Mouse (Mus musculus) forebrain, embryonic 12.5 days (tissue): ENCODE data around the gene Rala. TPM values are rescaled to one million over a fixed set of nuclear protein-coding genes. Genes with fewer than 3 reads are reported as not detected.

ENCODE experiments used
- ATAC-seq: fragments of 200-750 bp; cut with Nextera tagmentation; 2 replicates; pipeline ENCODE4 v1.8.0; 2017; ENCODE audit warnings: moderate TSS enrichment; ENCODE audit not compliant: low FRiP score
- H3K27ac ChIP-seq: fragments of 300-500 bp; sonication (generic); 2 replicates; pipeline ENCODE4 v1.5.1; 2016; ENCODE audit warnings: mild to moderate bottlenecking
- H3K27me3 ChIP-seq: fragments of 300-500 bp; sonication (generic); 2 replicates; pipeline ENCODE4 v1.6.1; 2016; ENCODE audit warnings: mild to moderate bottlenecking
- H3K36me3 ChIP-seq: fragments of 300-500 bp; sonication (generic); replicated peaks from 2 replicates; pipeline ENCODE4 v1.6.1; 2016; ENCODE audit warnings: mild to moderate bottlenecking
- H3K4me1 ChIP-seq: fragments of 300-500 bp; sonication (generic); 2 replicates; pipeline ENCODE4 v1.6.1; 2016
- H3K4me2 ChIP-seq: fragments of 300-500 bp; sonication (generic); 2 replicates; pipeline ENCODE4 v1.6.1; 2016; ENCODE audit warnings: mild to moderate bottlenecking, moderate library complexity
- H3K4me3 ChIP-seq: fragments of 300-500 bp; sonication (generic); replicated peaks from 2 replicates; pipeline ENCODE4 v1.5.1; 2016; ENCODE audit warnings: mild to moderate bottlenecking
- H3K9ac ChIP-seq: fragments of 300-500 bp; sonication (generic); 2 replicates; pipeline ENCODE4 v1.6.1; 2016; ENCODE audit warnings: mild to moderate bottlenecking
- H3K9me3 ChIP-seq: fragments of 300-500 bp; sonication (generic); 2 replicates; pipeline ENCODE4 v1.6.1; 2016
- WGBS: fragments of 180-500 bp; shearing (Covaris S2); methylation state at CpG from one replicate; pipeline ENCODE4 v1.1.7; 2016; 5-methylcytosine and 5-hydroxymethylcytosine counted together
- polyA plus RNA-seq: library from polyadenylated mRNA; unstranded; fragments of >200 nt; fragmentation: Nextera tagmentation; extraction: Ambion mirVana; gene quantifications from 2 replicates; pipeline ENCODE4 v1.2.1, GENCODE M21; 2016

Gene Rala
- 134 and 141 TPM in 2 replicates for polyA plus RNA-seq

DNA sequence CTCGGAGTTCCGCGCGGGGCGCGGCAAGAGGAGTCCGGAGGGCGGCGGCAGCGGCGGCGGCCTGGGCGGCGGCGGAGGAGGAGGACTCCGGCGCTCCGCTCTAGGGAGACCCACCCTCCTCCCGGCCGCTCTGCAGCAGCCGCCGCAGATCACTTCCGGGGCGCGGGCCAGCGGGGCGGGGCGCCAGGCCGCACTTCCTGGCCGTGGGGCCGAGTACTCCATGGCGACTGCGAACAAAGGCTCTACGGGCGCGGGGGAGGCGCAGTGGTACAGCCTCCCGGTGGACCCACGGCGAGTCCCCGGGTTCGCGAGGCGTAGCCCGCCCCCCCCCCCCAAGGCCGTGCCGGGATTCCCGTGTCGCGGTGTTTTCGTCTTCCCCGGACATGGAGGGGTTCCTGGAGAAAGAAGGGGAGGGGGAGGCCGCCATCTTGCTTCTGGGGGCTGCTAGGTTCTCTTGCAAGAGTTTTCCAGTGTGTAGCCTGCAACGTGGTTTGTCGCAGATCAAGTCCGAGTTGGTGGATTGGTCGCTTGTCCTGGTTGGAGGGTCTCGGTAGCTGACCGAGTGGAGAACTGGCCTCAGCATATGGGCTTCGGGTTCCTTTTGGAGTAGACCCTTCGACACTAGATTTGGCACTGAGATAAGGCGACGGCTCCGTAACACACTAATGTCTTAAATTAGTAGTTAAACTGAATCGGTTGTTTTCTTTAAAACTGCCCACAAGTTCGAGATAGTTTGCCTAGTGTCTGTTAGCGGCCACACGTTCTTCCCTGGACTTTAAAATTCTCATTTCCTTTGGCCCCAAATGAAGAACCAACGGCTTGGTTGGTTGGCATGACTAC lies at the start of gene Rala:
TSS of gene Rala (minus strand) at position 162 of the 840 bp plus-strand sequence.
- WGBS, result 10% methylated on average over 51 of the region's 69 CpGs
- H3K27ac ChIP-seq, result peak within 1 kb of the TSS; percentile 94
- H3K4me2 ChIP-seq, result peak within 1 kb of the TSS; percentile 75
- H3K9me3 ChIP-seq, result no peaks in the 10 kb centered on the region
- peaks cover 12% of the 10 kb centered on the region for H3K4me1 ChIP-seq
- peak within 1 kb of the TSS; percentile 94 for H3K9ac ChIP-seq
- peaks cover 6% of the 10 kb centered on the region; the same call in 1 of the 2 replicates for H3K27me3 ChIP-seq
- no peaks in the 10 kb centered on the region for H3K36me3 ChIP-seq
- peak within 1 kb of the TSS; percentile 94 for H3K4me3 ChIP-seq
- peak; percentile 100 for ATAC-seq

DNA sequence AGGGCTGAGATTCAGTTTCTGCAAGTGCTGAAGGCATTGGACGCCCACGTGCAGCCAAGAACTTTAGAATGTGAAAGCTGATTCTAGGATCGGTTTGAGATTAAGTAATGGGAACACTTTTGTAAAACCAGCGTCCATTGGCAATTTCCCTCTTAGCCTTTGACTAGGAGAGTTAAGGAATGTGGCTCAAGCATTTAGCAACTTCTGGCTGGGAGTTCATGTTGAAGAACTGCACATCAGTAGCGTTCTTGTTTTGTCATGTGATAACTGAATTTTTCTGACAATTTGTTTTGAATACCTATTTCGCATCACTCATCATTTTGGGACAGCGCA lies 49.4 kb upstream of the Rala start:
- WGBS, result 40% methylated on average over 7 of the region's 7 CpGs
- Histone ChIP-seq H3K27me3 (no peaks in the 10 kb centered on the region), H3K27ac (no peak overlapping the region; the same call in 1 of the 2 replicates), H3K4me3 (peak overlapping the region; percentile 70), H3K4me1 (peaks cover 8% of the 10 kb centered on the region; the same call in 1 of the 2 replicates), H3K36me3 (peaks cover 3% of the 10 kb centered on the region; the same call in 1 of the 2 replicates), H3K4me2 (peak overlapping the region; percentile 71), H3K9ac (peak overlapping the region; percentile 72), H3K9me3 (no peaks in the 10 kb centered on the region)
- no peak; the same call in none of the 2 replicates for ATAC-seq

DNA sequence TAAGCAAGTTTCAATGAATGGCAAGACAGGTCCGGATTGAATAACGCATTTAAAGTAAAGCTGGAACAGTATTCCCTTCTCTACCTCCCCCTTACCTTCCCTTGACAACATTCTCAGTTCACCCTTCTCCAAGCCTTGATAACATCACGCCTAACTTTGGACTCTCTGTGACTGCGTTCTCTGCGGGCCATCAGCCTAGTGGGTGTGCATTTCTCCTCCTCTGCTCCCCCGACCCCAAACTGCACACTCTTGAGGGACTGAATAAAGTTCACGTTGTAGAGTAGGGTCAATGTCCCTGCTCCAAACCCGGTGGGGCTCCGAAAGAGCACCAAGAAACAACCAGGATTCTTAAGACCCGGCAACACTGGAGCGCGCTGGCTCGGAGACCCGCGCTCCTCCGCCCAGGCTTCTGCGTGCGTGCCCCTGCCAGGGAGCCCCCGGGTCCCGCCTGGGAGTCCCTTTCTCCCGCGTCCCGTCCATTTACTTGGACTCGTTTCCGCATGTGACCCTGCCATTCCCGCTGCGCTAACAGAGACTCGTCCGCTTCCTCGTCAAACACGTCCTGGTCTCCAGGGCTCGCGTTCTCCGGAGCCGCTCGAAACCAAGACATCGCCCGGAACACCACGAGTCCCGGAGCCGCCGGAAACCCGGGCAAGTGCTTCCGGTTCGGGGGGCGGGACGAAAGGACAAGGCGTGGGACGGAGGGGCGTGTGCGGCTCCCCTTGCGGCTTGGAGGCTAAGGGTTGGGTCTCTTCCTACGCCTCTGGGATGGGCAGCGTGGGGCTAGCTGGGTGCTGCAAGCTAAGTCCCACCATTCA lies 48.9 kb upstream of the Rala start, which contains the start of gene Yae1d1:
TSS of gene Yae1d1 (minus strand) at position 653 of the 818 bp plus-strand sequence.
- H3K4me3 ChIP-seq, result peak within 1 kb of the TSS; percentile 70
- H3K4me1 ChIP-seq, result peaks cover 8% of the 10 kb centered on the region; the same call in 1 of the 2 replicates
- H3K9ac ChIP-seq, result peak within 1 kb of the TSS; percentile 72
- WGBS, result under 1% methylated on average over 54 of the region's 54 CpGs
- no peaks in the 10 kb centered on the region for H3K27me3 ChIP-seq
- no peaks in the 10 kb centered on the region for H3K9me3 ChIP-seq
- ATAC-seq, result peak; percentile 99
- H3K4me2 ChIP-seq, result peak within 1 kb of the TSS; percentile 71
- H3K36me3 ChIP-seq, result peaks cover 3% of the 10 kb centered on the region; the same call in 1 of the 2 replicates
- H3K27ac ChIP-seq, result peak within 1 kb of the TSS; percentile 47

DNA sequence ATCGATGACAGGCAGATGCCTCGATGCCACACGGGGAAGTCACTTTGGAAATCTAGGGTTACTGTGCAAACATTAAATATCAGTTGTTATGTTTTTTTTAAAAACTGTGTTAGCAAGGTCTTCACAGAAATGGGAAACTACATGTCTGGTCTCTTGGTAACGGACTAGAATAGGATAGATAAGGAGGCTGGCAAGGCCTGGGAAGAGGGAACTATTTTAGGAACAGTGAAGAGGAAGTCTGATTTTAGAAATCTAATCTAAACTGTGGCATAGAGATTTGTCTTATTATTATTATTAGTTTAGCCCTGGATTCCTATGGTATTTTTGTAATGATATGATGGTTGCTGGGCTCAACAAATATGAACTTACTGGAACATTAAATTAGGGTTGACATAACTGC lies 48.0 kb upstream of the Rala start:
- ATAC-seq, result no peak
- 80% methylated on average over 4 of the region's 4 CpGs for WGBS

DNA sequence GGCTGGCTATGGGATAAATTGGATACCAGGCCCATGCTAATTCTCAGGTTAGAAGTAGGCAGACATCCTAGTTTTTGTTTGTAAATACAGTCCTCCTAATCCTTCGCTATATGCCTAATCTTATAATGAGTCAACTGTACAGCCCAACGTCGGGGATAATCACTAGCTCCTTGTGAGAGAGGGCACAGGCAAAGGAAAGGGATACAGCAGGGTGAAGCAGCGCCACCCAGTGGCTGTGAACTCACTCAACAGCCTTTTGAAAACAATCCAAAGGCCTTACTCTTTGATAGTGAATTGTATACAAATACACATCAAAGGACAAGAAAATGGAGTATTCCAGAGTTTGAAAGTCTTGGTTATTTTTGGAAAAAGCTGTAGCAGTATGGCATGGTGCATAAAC lies 39.2 kb upstream of the Rala start:
- Histone ChIP-seq H3K4me1 (no peaks in the 10 kb centered on the region), H3K4me2 (no peak overlapping the region), H3K9me3 (no peaks in the 10 kb centered on the region), H3K27me3 (no peaks in the 10 kb centered on the region), H3K4me3 (no peak overlapping the region), H3K36me3 (peaks cover 47% of the 10 kb centered on the region), H3K9ac (no peak overlapping the region), H3K27ac (no peak overlapping the region)
- 48% methylated on average over 4 of the region's 4 CpGs for WGBS
- ATAC-seq, result peak; percentile 46; the same call in 1 of the 2 replicates

More for the DNA sequence above, 48.0 kb upstream of the Rala start:
- Histone ChIP-seq H3K9me3 (no peaks in the 10 kb centered on the region), H3K4me1 (peaks cover 8% of the 10 kb centered on the region; the same call in 1 of the 2 replicates), H3K27me3 (no peaks in the 10 kb centered on the region), H3K27ac (no peak overlapping the region), H3K9ac (no peak overlapping the region), H3K4me2 (peak overlapping the region; percentile 71), H3K4me3 (peak overlapping the region; percentile 70), H3K36me3 (peaks cover 12% of the 10 kb centered on the region)

DNA sequence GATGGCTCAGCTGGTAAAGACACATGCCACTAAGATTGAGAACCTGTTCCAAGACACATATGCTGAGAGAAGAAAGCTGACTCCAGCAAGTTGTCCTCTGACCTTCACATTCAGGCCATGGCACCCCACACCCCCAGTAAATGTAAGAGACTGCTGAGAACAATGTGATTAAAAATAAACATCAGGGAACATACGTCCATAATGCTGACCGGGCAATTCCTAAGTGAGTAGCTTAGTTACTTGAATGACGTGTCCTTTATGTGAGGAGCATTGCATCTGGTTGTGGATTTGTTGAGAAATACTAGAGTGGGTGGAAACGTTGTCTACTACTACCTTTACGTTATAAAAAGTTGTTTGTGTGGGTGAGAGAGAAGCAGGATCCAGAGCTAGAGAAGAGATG lies 38.6 kb upstream of the Rala start:
- ATAC-seq, result no peak
- Histone ChIP-seq H3K36me3 (peaks cover 45% of the 10 kb centered on the region), H3K9me3 (no peaks in the 10 kb centered on the region), H3K27ac (no peak overlapping the region), H3K9ac (no peak overlapping the region), H3K4me2 (no peak overlapping the region), H3K27me3 (no peaks in the 10 kb centered on the region), H3K4me1 (no peaks in the 10 kb centered on the region), H3K4me3 (no peak overlapping the region)
- WGBS, result 89% methylated on average over 5 of the region's 5 CpGs

DNA sequence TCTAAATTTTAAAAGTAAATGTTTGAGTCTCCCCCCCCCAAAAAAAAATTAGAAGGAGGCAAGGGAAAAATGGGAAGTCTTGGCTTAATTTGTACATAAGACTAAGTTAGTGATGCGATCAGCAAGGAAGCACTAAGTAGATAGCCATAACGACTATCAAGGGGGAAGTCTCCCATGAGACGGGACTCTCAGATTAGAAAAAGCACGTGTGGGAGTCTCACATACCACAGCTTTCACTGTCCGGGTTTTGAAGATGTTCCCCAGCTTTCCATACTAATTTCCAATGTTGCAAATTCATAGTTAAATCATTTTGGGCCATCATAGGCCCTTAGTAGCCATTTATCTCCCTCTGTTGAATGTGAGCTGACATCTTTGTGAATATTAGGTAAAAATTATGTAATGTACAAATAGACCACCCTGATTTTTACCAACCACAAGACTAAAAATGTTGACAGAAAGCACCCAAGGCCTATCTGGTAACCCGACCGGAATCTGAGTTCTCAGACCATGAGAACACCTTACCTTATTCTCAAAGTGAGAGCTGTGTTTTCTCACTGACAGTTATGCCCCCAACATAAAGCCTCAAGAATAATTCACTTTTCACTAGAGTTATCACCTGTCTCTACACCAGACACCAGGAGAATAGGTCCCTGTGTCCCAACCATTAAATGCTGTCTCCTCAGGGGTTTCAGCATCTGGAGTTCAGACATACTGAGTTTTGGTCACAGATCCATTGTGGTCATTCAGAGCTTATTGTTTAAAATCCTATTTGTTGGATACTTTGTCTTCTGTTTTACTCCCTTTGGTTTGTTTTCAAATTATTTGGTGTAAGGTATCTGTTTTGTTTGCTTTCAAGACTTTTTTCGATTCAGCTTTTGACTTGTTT lies 33.1 kb upstream of the Rala start:
- H3K9ac ChIP-seq, result no peak overlapping the region
- H3K9me3 ChIP-seq, result no peaks in the 10 kb centered on the region
- H3K27ac ChIP-seq, result no peak overlapping the region
- 84% methylated on average over 8 of the region's 8 CpGs for WGBS
- no peak overlapping the region for H3K4me3 ChIP-seq
- H3K36me3 ChIP-seq, result no peaks in the 10 kb centered on the region
- H3K27me3 ChIP-seq, result no peaks in the 10 kb centered on the region
- ATAC-seq, result no peak
- H3K4me2 ChIP-seq, result no peak overlapping the region
- no peaks in the 10 kb centered on the region for H3K4me1 ChIP-seq

DNA sequence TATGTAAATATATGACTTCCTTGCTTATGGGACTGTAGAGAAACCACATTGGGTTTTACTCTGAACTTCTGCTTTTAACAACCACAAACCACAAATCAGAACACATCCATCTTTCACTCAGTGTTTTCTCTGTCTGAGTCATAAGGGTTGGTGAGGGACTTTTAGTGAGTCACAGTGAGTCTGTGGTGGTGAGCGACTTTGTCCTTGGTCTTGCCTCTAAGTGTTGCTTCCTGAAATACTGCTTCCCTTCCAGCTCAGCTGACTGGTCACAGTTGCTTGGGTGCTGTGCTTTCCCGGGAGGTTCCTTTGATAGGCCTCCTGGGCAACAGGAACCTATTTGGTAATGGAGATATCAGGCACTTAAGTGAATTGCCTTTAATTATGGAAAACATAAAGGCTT lies 31.9 kb upstream of the Rala start:
- H3K4me2 ChIP-seq, result no peak overlapping the region
- no peak overlapping the region for H3K27ac ChIP-seq
- no peaks in the 10 kb centered on the region for H3K4me1 ChIP-seq
- H3K36me3 ChIP-seq, result no peaks in the 10 kb centered on the region
- no peaks in the 10 kb centered on the region for H3K27me3 ChIP-seq
- H3K4me3 ChIP-seq, result no peak overlapping the region
- no peaks in the 10 kb centered on the region for H3K9me3 ChIP-seq
- no peak for ATAC-seq
- 71% methylated on average over 2 of the region's 2 CpGs for WGBS
- H3K9ac ChIP-seq, result no peak overlapping the region

DNA sequence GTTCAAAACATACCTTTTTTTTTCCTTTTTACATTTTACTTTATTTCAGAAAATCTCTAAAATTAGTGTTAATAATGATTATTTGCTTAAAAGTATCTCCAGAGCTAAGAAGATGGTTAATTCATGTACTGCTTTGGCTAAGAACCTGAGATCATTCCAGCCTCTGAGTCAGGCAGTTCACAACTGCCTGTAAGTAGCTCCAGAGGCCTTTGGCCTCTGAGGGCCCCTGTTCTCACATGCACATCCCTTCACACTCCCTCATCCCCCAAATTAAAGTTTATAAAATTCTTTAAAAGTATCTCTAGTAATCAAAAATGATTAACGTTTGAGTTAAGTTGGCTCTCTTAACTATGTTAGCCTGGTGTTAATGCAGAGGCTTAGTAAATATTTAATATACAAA lies 31.4 kb upstream of the Rala start:
- H3K4me3 ChIP-seq, result no peak overlapping the region
- WGBS, result 83% methylated on average over 1 of the region's 1 CpGs

DNA sequence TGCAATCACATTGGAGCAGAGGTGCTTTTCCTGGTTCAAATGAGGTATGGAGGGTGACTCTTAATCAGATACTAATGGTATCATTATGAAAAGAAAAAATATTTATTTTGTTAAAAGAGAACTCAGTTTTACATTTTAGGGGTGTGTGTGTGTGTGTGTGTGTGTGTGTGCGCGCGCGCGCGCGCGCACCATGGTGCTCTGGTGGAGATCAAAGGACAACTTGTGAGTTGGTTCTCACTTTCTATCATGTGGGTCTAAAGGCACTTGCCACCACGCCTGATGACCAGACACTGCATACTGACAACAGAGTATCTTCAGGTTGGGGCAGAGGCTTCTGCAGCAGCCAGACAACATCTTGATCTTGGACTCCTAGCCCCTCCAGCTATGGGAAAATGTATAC lies 30.7 kb upstream of the Rala start:
- Histone ChIP-seq H3K4me3 (no peak overlapping the region), H3K36me3 (no peaks in the 10 kb centered on the region), H3K9ac (no peak overlapping the region), H3K27ac (no peak overlapping the region), H3K4me2 (no peak overlapping the region), H3K27me3 (no peaks in the 10 kb centered on the region), H3K9me3 (no peaks in the 10 kb centered on the region), H3K4me1 (no peaks in the 10 kb centered on the region)
- 94% methylated on average over 9 of the region's 9 CpGs for WGBS
- no peak for ATAC-seq

More for the DNA sequence above, 31.4 kb upstream of the Rala start:
- Histone ChIP-seq H3K27me3 (no peaks in the 10 kb centered on the region), H3K9me3 (no peaks in the 10 kb centered on the region), H3K4me1 (no peaks in the 10 kb centered on the region), H3K36me3 (no peaks in the 10 kb centered on the region), H3K4me2 (no peak overlapping the region), H3K27ac (no peak overlapping the region), H3K9ac (no peak overlapping the region)
- no peak for ATAC-seq

DNA sequence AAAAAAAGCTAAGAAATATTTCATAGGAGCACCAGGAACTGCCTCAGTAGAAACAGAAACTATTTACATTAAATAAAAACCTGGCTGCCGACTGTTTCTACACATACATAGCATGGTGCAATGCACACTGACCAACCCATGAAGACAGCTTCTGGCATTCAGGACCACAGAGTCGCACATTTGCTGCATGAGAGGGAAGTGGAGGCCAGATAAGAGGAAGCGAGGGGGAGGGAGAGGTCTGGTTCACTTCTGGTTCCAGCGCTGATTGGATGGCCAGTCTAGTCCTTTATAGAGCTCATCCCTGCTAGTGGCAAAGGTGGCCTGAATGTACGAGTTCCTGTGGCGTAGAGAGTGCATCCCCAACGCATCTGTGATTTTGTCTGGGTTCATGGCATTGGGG lies 16.6 kb upstream of the Rala start:
- Histone ChIP-seq H3K4me1 (no peaks in the 10 kb centered on the region), H3K27me3 (no peaks in the 10 kb centered on the region), H3K36me3 (no peaks in the 10 kb centered on the region), H3K4me3 (no peak overlapping the region), H3K9me3 (no peaks in the 10 kb centered on the region), H3K4me2 (no peak overlapping the region), H3K27ac (no peak overlapping the region), H3K9ac (no peak overlapping the region)
- no peak for ATAC-seq
- 91% methylated on average over 7 of the region's 7 CpGs for WGBS
